ENCODE assay signal across 11 mouse cellular contexts in the genomic region with DNA sequence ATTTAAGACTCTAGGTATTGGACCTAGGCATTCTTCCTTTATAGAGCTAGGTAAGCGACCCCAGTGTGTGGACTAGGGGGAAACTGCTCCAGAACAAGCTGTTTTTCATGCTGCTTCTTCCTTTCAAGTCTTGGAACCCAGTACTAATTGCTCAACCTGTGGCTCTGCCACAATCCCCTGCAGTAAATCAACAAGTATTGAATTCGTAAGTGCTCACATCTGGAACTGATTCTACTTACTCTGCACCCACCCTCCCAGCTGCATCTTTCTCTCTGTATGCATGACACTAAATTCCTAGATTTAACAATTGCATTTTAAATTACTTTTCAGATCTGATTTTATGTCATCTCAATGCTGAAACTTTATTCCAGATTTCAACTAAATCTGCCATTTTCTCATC.
"Had no signal": no experiment of that assay in that cellular context is flagged by ENCODE, and none has a peak within 500 bp of the region (broad histone marks: within the 10 kb centered on the region; RNA-seq: fewer than 3 reads in every experiment).

No protein-coding gene starts in this region.

- H3K27me3 ChIP-seq: limb, embryonic 12.5 days; midbrain, embryonic 13.5 days; stomach, embryonic 15.5 days had no signal

- H3K27ac ChIP-seq: kidney, postnatal 0 days; left cerebral cortex, adult 2 months; limb, embryonic 12.5 days; liver, embryonic 14.5 days; midbrain, embryonic 13.5 days; stomach, embryonic 15.5 days had no signal

- H3K36me3 ChIP-seq: limb, embryonic 12.5 days; midbrain, embryonic 13.5 days; stomach, embryonic 15.5 days had no signal

- H3K4me3 ChIP-seq: left cerebral cortex, adult 2 months; limb, embryonic 12.5 days; midbrain, embryonic 13.5 days; stomach, embryonic 15.5 days had no signal

- ATAC-seq: midbrain, embryonic 13.5 days had no signal

- H3K9ac ChIP-seq: limb, embryonic 12.5 days; liver, embryonic 14.5 days; midbrain, embryonic 13.5 days; stomach, embryonic 15.5 days had no signal

- H3K4me2 ChIP-seq: limb, embryonic 12.5 days; midbrain, embryonic 13.5 days; stomach, embryonic 15.5 days had no signal

- H3K9me3 ChIP-seq: limb, embryonic 12.5 days; midbrain, embryonic 13.5 days; stomach, embryonic 15.5 days had no signal

- DNase-seq: kidney, adult 9 months; lung, adult 18-20 months; right cerebral cortex, postnatal 14 days; thymus, adult 2 months; thymus, postnatal 25 days had no signal

- H3K4me1 ChIP-seq: limb, embryonic 12.5 days; stomach, embryonic 15.5 days had no signal
